Mouse (Mus musculus): ENCODE measurements around the gene Atp11b.

GRCm38 (mm10) chr3:35753825-35754767 lies at the start of gene Atp11b:
- TF ChIP-seq CTCF (IDR thresholded peaks at IDR 0.05; ENCODE audit: low read depth) = peak; percentile 32
- TF ChIP-seq EP300 (IDR thresholded peaks at IDR 0.05; ENCODE audit: low read depth) = no peak
